Mouse (Mus musculus) stomach, embryonic 15.5 days (tissue): ENCODE measurements around the gene Mapkap1. TPM values are rescaled to one million over a fixed set of nuclear protein-coding genes. Genes with fewer than 3 reads are reported as not detected.

Source experiments
- ATAC-seq: fragments of 200-750 bp; cut with Nextera tagmentation; 2 replicates; pipeline ENCODE4 v1.8.0; 2017; ENCODE audit warnings: low read depth, moderate number of reproducible peaks, moderate TSS enrichment; ENCODE audit not compliant: insufficient read depth, low FRiP score
- H3K27ac ChIP-seq: fragments of 300-500 bp; sonication (generic); 2 replicates; pipeline ENCODE4 v1.5.1; 2015; ENCODE audit warnings: mild to moderate bottlenecking, inconsistent platforms
- H3K27me3 ChIP-seq: fragments of 300-500 bp; sonication (generic); replicated peaks from 2 replicates; pipeline ENCODE4 v1.6.1; 2015; ENCODE audit warnings: inconsistent platforms
- H3K36me3 ChIP-seq: fragments of 300-500 bp; sonication (generic); 2 replicates; pipeline ENCODE4 v1.6.1; 2015; ENCODE audit warnings: inconsistent platforms
- H3K4me1 ChIP-seq: fragments of 300-500 bp; sonication (generic); 2 replicates; pipeline ENCODE4 v1.6.1; 2015; ENCODE audit warnings: inconsistent platforms
- H3K4me2 ChIP-seq: fragments of 300-500 bp; sonication (generic); 2 replicates; pipeline ENCODE4 v1.6.1; 2015; ENCODE audit warnings: mild to moderate bottlenecking, inconsistent platforms
- H3K4me3 ChIP-seq: fragments of 300-500 bp; sonication (generic); replicated peaks from 2 replicates; pipeline ENCODE4 v1.5.1; 2015; ENCODE audit warnings: inconsistent platforms
- H3K9ac ChIP-seq: fragments of 300-500 bp; sonication (generic); 2 replicates; pipeline ENCODE4 v1.6.1; 2015; ENCODE audit warnings: inconsistent platforms
- H3K9me3 ChIP-seq: fragments of 300-500 bp; sonication (generic); 2 replicates; pipeline ENCODE4 v1.6.1; 2016; ENCODE audit warnings: inconsistent platforms
- WGBS: fragments of 180-500 bp; shearing (Covaris S2); methylation state at CpG from one replicate; pipeline ENCODE4 v1.1.7; 2015; 5-methylcytosine and 5-hydroxymethylcytosine counted together
- polyA plus RNA-seq: library from polyadenylated mRNA; unstranded; fragments of >200 nt; fragmentation: Nextera tagmentation; extraction: Ambion mirVana; gene quantifications from 2 replicates; pipeline ENCODE4 v1.2.1, GENCODE M21; 2015

Mapkap1 gene
- 85.0 and 89.9 TPM in 2 replicates for polyA plus RNA-seq

GRCm38 (mm10) chr2:34406601-34407464 is at the start of gene Mapkap1:
TSS of gene Mapkap1 (plus strand) at chr2:34406771.
- peak; percentile 99 for ATAC-seq
- H3K36me3 ChIP-seq: no peaks in the 10 kb centered on the region
- peak within 1 kb of the TSS; percentile 93 for H3K9ac ChIP-seq
- H3K4me2 ChIP-seq: peak within 1 kb of the TSS; percentile 72
- no peaks in the 10 kb centered on the region for H3K9me3 ChIP-seq
- WGBS: under 1% methylated on average over 68 of the region's 68 CpGs
- H3K4me3 ChIP-seq: peak within 1 kb of the TSS; percentile 78
- H3K4me1 ChIP-seq: peaks cover 9% of the 10 kb centered on the region; the same call in 1 of the 2 replicates
- H3K27me3 ChIP-seq: no peaks in the 10 kb centered on the region
- H3K27ac ChIP-seq: peak within 1 kb of the TSS; percentile 67; the same call in 1 of the 2 replicates

GRCm38 (mm10) chr2:34363678-34364077 is 42.9 kb upstream of the Mapkap1 start:
- ATAC-seq: no peak

GRCm38 (mm10) chr2:34367024-34367423 is 39.5 kb upstream of the Mapkap1 start:
- H3K27me3 ChIP-seq: no peaks in the 10 kb centered on the region
- WGBS: 69% methylated on average over 2 of the region's 2 CpGs
- H3K27ac ChIP-seq: no peak overlapping the region
- ATAC-seq: no peak
- H3K9me3 ChIP-seq: no peaks in the 10 kb centered on the region
- H3K4me3 ChIP-seq: no peak overlapping the region
- peaks cover 6% of the 10 kb centered on the region; the same call in 1 of the 2 replicates for H3K4me1 ChIP-seq
- no peak overlapping the region for H3K4me2 ChIP-seq
- no peak overlapping the region for H3K9ac ChIP-seq
- no peaks in the 10 kb centered on the region for H3K36me3 ChIP-seq

More at GRCm38 (mm10) chr2:34363678-34364077, 42.9 kb upstream of the Mapkap1 start:
- no peaks in the 10 kb centered on the region for H3K36me3 ChIP-seq
- H3K4me1 ChIP-seq: peaks cover 12% of the 10 kb centered on the region; the same call in 1 of the 2 replicates
- 41% methylated on average over 1 of the region's 1 CpGs for WGBS
- no peak overlapping the region for H3K4me2 ChIP-seq
- no peak overlapping the region for H3K4me3 ChIP-seq
- H3K9ac ChIP-seq: no peak overlapping the region
- no peaks in the 10 kb centered on the region for H3K27me3 ChIP-seq
- no peaks in the 10 kb centered on the region for H3K9me3 ChIP-seq
- no peak overlapping the region for H3K27ac ChIP-seq

- Histone ChIP-seq H3K4me3 (no peak overlapping the region), H3K36me3 (no peaks in the 10 kb centered on the region), H3K9me3 (no peaks in the 10 kb centered on the region), H3K27ac (peak overlapping the region; percentile 18; the same call in 1 of the 2 replicates), H3K4me1 (peaks cover 8% of the 10 kb centered on the region; the same call in 1 of the 2 replicates), H3K27me3 (no peaks in the 10 kb centered on the region), H3K9ac (no peak overlapping the region), H3K4me2 (peak overlapping the region; percentile 45)
- 18% methylated on average over 6 of the region's 6 CpGs for WGBS
- no peak for ATAC-seq
Observed at GRCm38 (mm10) chr2:34368396-34368795, 38.2 kb upstream of the Mapkap1 start.

GRCm38 (mm10) chr2:34370349-34370724 is 36.2 kb upstream of the Mapkap1 start:
- Histone ChIP-seq H3K4me2 (peak overlapping the region; percentile 95), H3K27me3 (no peaks in the 10 kb centered on the region), H3K36me3 (no peaks in the 10 kb centered on the region), H3K27ac (peak overlapping the region; percentile 98; the same call in 1 of the 2 replicates), H3K9ac (peak overlapping the region; percentile 92; the same call in 1 of the 2 replicates), H3K9me3 (no peaks in the 10 kb centered on the region), H3K4me3 (peak overlapping the region; percentile 90), H3K4me1 (peaks cover 12% of the 10 kb centered on the region; the same call in 1 of the 2 replicates)
- WGBS: 16% methylated on average over 7 of the region's 7 CpGs
- ATAC-seq: no peak

- Histone ChIP-seq H3K4me2 (peak overlapping the region; percentile 95), H3K9ac (peak overlapping the region; percentile 92), H3K36me3 (no peaks in the 10 kb centered on the region), H3K4me3 (peak overlapping the region; percentile 90), H3K4me1 (peaks cover 12% of the 10 kb centered on the region; the same call in 1 of the 2 replicates), H3K27ac (peak overlapping the region; percentile 98), H3K9me3 (no peaks in the 10 kb centered on the region), H3K27me3 (no peaks in the 10 kb centered on the region)
- whole genome bisulfite sequencing: 1% methylated on average over 42 of the region's 42 CpGs
- no peak for ATAC-seq
Observed at GRCm38 (mm10) chr2:34370725-34371440, 35.7 kb upstream of the Mapkap1 start.

GRCm38 (mm10) chr2:34371441-34372304 is 34.9 kb upstream of the Mapkap1 start:
- H3K4me3 ChIP-seq: peak overlapping the region; percentile 90
- H3K4me1 ChIP-seq: peaks cover 12% of the 10 kb centered on the region; the same call in 1 of the 2 replicates
- no peaks in the 10 kb centered on the region for H3K27me3 ChIP-seq
- H3K9ac ChIP-seq: peak overlapping the region; percentile 92
- under 1% methylated on average over 72 of the region's 118 CpGs for WGBS
- no peaks in the 10 kb centered on the region for H3K9me3 ChIP-seq
- H3K36me3 ChIP-seq: no peaks in the 10 kb centered on the region
- peak; percentile 1; the same call in 1 of the 2 replicates for ATAC-seq
- peak overlapping the region; percentile 95 for H3K4me2 ChIP-seq
- H3K27ac ChIP-seq: peak overlapping the region; percentile 98

- H3K9ac ChIP-seq: peak within 1 kb of the TSS; percentile 92
- peak within 1 kb of the TSS; percentile 90 for H3K4me3 ChIP-seq
- peak; percentile 94 for ATAC-seq
Observed at GRCm38 (mm10) chr2:34372305-34373301, 34.0 kb upstream of the Mapkap1 start, which contains the start of gene Pbx3. TSS of gene Pbx3 (minus strand) at chr2:34373142.

GRCm38 (mm10) chr2:34373886-34374285 is 32.7 kb upstream of the Mapkap1 start:
- 38% methylated on average over 3 of the region's 3 CpGs for WGBS
- Histone ChIP-seq H3K4me3 (no peak overlapping the region), H3K9ac (no peak overlapping the region), H3K27me3 (no peaks in the 10 kb centered on the region), H3K9me3 (no peaks in the 10 kb centered on the region), H3K36me3 (no peaks in the 10 kb centered on the region), H3K27ac (no peak overlapping the region), H3K4me1 (peaks cover 6% of the 10 kb centered on the region; the same call in 1 of the 2 replicates), H3K4me2 (peak overlapping the region; percentile 95; the same call in 1 of the 2 replicates)
- ATAC-seq: no peak

More at GRCm38 (mm10) chr2:34372305-34373301, 34.0 kb upstream of the Mapkap1 start, which contains the start of gene Pbx3:
- Histone ChIP-seq H3K9me3 (no peaks in the 10 kb centered on the region), H3K36me3 (no peaks in the 10 kb centered on the region), H3K27me3 (no peaks in the 10 kb centered on the region), H3K27ac (peak within 1 kb of the TSS; percentile 98), H3K4me2 (peak within 1 kb of the TSS; percentile 95), H3K4me1 (peaks cover 12% of the 10 kb centered on the region; the same call in 1 of the 2 replicates)
- WGBS: under 1% methylated on average over 73 of the region's 102 CpGs

- peaks cover 6% of the 10 kb centered on the region; the same call in 1 of the 2 replicates for H3K4me1 ChIP-seq
- H3K9ac ChIP-seq: no peak overlapping the region
- no peak overlapping the region for H3K4me3 ChIP-seq
- no peaks in the 10 kb centered on the region for H3K36me3 ChIP-seq
- 60% methylated on average over 2 of the region's 2 CpGs for WGBS
- no peak overlapping the region for H3K27ac ChIP-seq
- no peaks in the 10 kb centered on the region for H3K27me3 ChIP-seq
- ATAC-seq: no peak
- H3K9me3 ChIP-seq: no peaks in the 10 kb centered on the region
- no peak overlapping the region for H3K4me2 ChIP-seq
Observed at GRCm38 (mm10) chr2:34374349-34374748, 32.2 kb upstream of the Mapkap1 start.
